Mouse (Mus musculus): ENCODE data around the gene Kcnq1. TPM values are rescaled to one million over a fixed set of nuclear protein-coding genes. Genes with fewer than 3 reads are reported as not detected.

The Kcnq1 gene
- 2.6 and 3.1 TPM in 2 replicates for polyA plus RNA-seq (2012; rRNA removed; ENCODE audit: low replicate concordance)

DNA sequence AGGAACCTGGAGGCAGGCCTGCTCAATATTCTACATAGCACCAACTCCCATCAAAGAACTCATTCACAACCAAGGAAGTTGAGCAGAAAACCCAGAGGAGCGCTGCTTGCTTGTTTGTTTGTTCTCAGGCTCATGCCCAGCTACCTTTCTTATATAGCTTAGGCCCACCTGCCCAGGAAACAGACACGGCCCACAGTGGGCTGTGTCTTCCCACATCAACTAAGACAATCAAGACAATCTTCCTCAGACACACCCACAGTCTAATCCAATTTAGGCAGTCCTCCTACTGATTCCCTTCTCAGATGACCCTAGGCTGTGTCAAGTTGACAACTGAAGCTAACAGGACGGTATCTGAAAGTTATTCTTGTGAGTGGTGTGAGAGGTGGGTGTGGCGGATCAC lies at the start of gene Kcnq1:
Gene Kcnq1 (plus strand): TSS at position 301 of the 400 bp plus-strand sequence.

DNA sequence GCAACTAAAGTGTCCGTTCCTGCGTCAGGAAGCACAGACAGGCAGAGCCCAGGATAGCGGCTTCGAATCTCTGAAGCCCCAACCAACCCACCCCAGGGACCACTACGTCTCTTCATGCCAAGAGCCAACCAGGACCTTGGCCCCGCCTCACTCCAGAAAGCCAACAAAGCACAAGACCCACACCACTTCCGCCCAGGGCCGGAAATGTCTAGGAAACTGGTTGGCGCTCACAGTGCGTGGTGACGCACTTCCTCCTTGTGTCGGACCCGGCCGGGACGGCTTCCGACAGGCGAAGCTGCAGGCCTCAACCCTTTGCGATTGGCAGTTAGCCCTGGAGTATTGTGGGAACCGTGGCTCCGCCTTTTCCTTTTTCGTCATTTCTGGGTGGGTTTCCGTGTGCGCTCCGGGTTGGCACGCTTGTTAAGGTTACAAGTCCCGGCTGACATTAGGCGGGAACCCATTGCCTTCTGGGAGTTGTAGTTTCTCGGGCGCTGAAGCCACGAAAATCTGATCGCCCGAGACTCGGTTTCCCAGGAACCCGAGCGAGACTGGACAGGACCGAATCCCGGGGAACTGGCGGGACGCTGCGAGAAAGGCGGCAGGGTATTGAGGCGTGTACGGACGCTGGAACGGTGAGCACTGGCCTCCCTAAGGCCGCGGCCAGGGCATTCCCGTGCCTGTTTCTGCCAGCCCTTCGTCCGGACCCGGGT lies 37.1 kb upstream of the Kcnq1 start, which contains the start of gene Tssc4:
Gene Tssc4 (plus strand): TSS at position 368 of the 710 bp plus-strand sequence.

DNA sequence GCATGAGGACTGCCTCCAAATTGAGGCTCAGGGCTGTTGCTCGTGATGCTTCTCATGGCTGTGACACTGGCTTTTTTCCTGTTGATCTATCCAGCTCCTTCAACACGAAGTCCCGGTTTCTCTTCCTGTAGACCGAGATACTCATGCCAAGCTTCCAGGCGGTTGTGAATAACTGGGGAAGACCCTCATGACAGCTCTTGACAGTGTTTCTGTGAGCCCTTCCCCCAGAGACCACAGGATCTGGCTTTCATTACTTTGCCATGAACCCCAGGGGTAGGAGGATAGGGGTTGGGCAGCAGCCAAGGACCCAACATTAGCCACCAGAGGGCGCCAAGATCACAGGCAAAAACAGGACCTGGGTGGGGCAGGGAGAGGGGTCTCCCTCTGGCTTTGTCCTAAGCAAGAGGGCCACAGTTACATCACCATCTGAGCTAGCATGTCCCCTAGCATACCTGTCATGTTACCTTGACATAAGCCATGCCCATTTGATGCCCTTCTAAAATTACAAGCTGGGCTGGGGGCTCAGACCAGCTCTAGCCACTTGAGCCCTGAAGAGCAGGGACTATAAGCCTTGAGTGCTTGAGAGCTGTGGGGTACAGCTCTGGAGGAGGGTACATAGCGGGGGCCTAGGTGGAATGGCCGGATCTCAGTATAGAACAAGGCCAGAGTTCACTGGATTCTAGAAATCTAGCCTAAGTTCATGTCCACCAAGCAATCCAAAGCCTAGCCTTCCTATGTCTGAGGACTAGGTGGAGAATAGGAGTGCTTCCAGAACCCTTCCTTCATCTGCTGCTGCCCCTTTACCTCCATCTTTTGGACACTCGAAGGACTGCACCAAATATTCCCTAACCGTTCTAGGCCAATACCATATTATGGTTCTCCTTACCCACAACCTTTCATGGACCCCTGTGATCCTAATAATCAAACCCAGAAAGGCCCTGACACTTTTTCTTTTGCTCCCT lies 11.3 kb upstream of the Kcnq1 start, which contains the start of gene Trpm5:
Gene Trpm5 (minus strand): TSS at position 51 of the 962 bp plus-strand sequence.

DNA sequence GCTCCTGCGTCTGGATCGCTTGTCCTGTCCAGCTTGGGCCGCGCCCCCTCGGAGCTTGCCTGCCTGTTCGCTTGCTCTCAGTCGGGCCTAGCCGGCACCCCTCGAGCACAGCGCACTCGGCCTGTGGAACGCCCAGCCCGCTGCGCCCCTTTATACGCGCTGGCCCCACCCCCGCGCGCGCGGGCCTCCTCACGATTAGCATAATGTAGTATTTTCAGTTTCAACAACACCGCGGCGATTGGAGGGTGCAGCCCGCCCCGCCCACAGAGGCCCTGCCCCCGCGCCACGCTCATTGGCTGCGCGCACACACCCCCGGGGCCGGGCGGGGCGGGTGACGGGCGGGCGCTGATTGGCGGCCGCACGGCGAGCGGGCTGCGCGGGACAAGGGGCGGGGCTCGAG lies 354.7 kb downstream of the Kcnq1 start, which contains the start of gene Cdkn1c:
Gene Cdkn1c (minus strand): TSS at position 177 of the 400 bp plus-strand sequence.

DNA sequence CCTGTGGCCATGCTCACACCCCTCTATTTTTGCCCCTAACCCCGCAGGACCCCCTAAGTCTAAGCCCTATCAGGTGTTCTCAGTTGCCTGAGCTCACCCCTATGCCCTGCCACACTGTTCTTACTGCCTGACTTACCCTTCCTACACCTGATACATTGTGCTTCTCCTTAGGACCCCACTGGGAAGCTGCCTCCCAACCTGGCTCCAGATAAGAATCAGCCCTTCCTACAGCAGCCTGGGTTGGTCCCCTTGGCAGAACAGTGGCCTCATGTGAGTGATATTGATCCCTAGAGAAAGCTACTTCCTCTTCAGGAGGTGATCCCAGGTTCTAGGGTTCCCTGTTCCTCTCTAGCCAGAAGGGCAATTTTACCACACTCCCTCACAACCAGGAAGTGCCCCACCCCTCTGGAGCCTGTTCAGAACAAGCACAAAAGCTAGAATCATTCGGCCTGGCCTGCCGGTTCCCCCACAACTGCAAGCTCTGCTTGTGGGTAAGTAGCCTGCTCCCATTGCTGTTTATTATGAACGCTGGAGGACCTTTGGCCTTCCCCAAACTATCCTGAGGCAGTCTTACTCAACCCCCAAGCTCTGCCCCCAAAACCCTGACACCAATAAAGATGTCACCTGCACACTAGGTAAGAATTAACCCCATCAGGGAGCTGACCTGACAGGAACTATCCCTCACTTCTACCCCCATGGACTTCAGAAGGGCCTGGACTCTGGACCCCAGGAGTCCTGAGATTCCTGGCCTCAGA lies 367.4 kb downstream of the Kcnq1 start, which contains the start of gene Slc22a18:
Gene Slc22a18 (plus strand): TSS at position 390 of the 755 bp plus-strand sequence.

Other genes with a start within 250 kb of the Kcnq1 start
- 1.5 TPM in 1 of 2 replicates, not detected in the other for gene Th, start 175.2 kb upstream of the Kcnq1 start, polyA plus RNA-seq (2012; rRNA removed; ENCODE audit: low replicate concordance)
- 0.85 and 2.0 TPM in 2 replicates for gene Ascl2, start 137.1 kb upstream of the Kcnq1 start, polyA plus RNA-seq (2012; rRNA removed; ENCODE audit: low replicate concordance)
- gene Tspan32, start 101.3 kb upstream of the Kcnq1 start, polyA plus RNA-seq (2012; rRNA removed; ENCODE audit: low replicate concordance) = 40.4 and 43.5 TPM in 2 replicates
- gene Cd81, start 53.6 kb upstream of the Kcnq1 start, polyA plus RNA-seq (2012; rRNA removed; ENCODE audit: low replicate concordance) = 704 and 755 TPM in 2 replicates
- gene Tssc4, start 37.1 kb upstream of the Kcnq1 start, polyA plus RNA-seq (2012; rRNA removed; ENCODE audit: low replicate concordance) = 70.6 and 112 TPM in 2 replicates
- 0.10 and 0.20 TPM in 2 replicates for gene Trpm5, start 11.7 kb upstream of the Kcnq1 start, polyA plus RNA-seq (2012; rRNA removed; ENCODE audit: low replicate concordance)

Data from mammary gland, adult 2 months (tissue).